Mouse (Mus musculus) liver, postnatal 0 days (tissue): ENCODE data around the gene Sdk1.

Experiments used
- CTCF ChIP-seq: sonication (generic); IDR thresholded peaks from 2 replicates; pipeline ENCODE4 v1.5.1; 2016; ENCODE audit warnings: antibody characterized with exemption, low read depth
- EP300 ChIP-seq: IDR thresholded peaks from 2 replicates; pipeline ENCODE4 v1.6.1; 2016; ENCODE audit warnings: antibody characterized with exemption, low read depth, mild to moderate bottlenecking

DNA sequence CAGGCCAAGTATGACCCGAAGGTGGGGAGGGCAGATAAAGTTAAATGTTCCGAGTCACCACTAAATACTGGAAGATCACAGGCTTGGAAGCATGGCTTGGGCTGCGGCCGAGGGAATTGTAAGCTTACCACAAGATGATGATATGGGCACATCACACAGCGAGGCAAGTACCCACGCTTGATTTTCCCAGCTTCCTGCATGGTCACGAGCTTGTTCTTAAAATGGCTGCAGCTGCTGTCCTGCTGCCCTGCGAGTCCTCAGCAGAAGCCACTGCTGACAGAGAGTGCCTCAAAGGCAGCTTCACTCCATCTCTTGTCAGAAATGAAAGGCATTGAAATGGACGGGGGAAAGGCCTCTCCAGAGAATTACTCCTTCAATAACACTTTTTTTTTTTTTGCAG, 697.7 kb downstream of the Sdk1 start:
- no peak for TF ChIP-seq EP300
- TF ChIP-seq CTCF: no peak
